Mouse (Mus musculus) layer of hippocampus, adult 2 months (tissue): ENCODE results near the gene Arhgap31. TPM values are rescaled to one million over a fixed set of nuclear protein-coding genes. Genes with fewer than 3 reads are reported as not detected.

Source experiments
- DNase-seq, 2 experiments: peaks; one replicate each; pipeline ENCODE4 v3.0.0; 2022; ENCODE audit warnings: low spot score in 2 of 2
- H3K27ac ChIP-seq: fragments of 200-600 bp; 2 replicates; pipeline ENCODE4 v1.8.1; 2022
- H3K4me3 ChIP-seq: fragments of 200-600 bp; 2 replicates; pipeline ENCODE4 v1.8.1; 2022; ENCODE audit warnings: mild to moderate bottlenecking
- CTCF ChIP-seq: fragments of 200-600 bp; conservative IDR thresholded peaks from 2 replicates; pipeline ENCODE4 v1.8.1; 2022; ENCODE audit warnings: antibody characterized with exemption, mild to moderate bottlenecking, moderate library complexity
- total RNA-seq, 2 experiments: library from RNA; stranded (reverse); gene quantifications; 2 replicates each; pipeline ENCODE4 v1.2.3; 2021

Gene Arhgap31
- total RNA-seq, 2 experiments from 2014 or later, result 17.9 to 18.5 TPM

GRCm38 (mm10) chr16:38713404-38714258, 557 bp upstream of the Arhgap31 start:
- H3K4me3 ChIP-seq, result peak overlapping the region; percentile 85
- peak overlapping the region; percentile 91 for H3K27ac ChIP-seq
- DNase-seq, result no peak
- TF ChIP-seq CTCF, result no peak

GRCm38 (mm10) chr16:38712105-38712504, 969 bp downstream of the Arhgap31 start:
- no peak for TF ChIP-seq CTCF
- Histone ChIP-seq H3K27ac (peak overlapping the region; percentile 91; the same call in 1 of the 2 replicates), H3K4me3 (peak overlapping the region; percentile 85)
- DNase-seq, result no peak

GRCm38 (mm10) chr16:38711245-38711644, 1.8 kb downstream of the Arhgap31 start:
- no peak for DNase-seq
- no peak for TF ChIP-seq CTCF
- Histone ChIP-seq H3K4me3 (peak overlapping the region; percentile 85), H3K27ac (peak overlapping the region; percentile 91; the same call in 1 of the 2 replicates)

- Histone ChIP-seq H3K27ac (no peak overlapping the region), H3K4me3 (peak overlapping the region; percentile 13; the same call in 1 of the 2 replicates)
- peak; percentile 22; the same call in 1 of the 2 replicates for TF ChIP-seq CTCF
- no peak for DNase-seq
Measured at GRCm38 (mm10) chr16:38708962-38709520, 4.0 kb downstream of the Arhgap31 start.

DNA sequence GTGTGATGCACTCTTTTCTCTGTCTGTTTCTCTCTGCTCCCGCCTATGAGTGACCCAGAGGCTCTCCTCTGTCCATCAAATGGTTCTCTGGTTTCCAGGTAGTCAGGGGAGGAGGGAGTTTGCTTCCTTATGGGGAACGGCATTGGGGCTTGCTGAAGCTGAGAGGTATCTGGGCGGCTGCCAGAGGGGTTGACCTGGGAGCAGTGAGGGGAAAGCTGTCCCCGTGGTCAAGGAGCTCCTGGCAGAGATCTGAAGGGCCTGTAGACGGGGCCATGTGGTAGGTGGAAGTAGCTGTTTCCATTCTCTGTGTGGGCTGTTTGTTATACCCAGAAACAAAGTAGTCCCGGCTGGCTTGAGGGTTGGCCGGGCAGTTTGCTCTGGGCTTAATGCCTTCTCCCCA, 6.3 kb downstream of the Arhgap31 start:
- H3K4me3 ChIP-seq, result no peak overlapping the region
- TF ChIP-seq CTCF, result no peak
- H3K27ac ChIP-seq, result peak overlapping the region; percentile 39; the same call in 1 of the 2 replicates
- DNase-seq, result no peak

DNA sequence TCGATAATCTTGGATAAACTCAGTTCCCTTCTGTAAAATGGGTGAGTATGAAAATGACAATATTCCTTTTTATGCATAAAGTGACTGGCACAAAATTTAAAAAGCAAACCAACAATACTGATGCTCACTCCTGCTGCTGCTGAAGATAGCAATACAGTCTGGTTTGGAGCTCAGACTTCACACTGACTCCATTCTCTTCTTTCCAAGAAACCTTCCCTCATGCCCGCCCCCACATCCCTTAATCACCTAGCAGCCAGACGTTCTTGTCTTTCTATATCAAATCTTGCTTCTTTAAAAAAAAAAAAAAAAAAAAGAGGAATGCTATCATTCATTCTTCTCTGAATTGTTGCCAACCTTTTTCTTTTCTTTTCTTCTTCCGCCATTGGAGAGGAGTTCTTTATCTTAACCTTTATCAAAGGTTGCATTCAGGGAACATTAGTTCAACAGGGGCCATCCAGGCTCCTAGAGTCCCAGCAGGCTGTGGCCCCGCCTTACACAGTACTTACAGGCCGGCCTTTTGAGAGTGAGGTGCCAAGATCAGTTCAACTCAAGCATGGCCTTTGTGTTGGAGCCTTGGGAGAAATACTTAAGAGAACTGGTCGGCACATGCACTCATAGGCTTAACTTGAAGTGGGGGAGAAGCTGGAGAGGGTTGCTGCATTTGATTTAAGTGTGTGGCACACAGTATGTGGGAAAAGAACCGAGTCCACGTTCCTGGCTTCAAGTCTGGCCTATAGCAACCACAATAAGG, 7.4 kb downstream of the Arhgap31 start:
- no peak for TF ChIP-seq CTCF
- peak overlapping the region; percentile 39; the same call in 1 of the 2 replicates for H3K27ac ChIP-seq
- no peak for DNase-seq
- H3K4me3 ChIP-seq, result no peak overlapping the region

DNA sequence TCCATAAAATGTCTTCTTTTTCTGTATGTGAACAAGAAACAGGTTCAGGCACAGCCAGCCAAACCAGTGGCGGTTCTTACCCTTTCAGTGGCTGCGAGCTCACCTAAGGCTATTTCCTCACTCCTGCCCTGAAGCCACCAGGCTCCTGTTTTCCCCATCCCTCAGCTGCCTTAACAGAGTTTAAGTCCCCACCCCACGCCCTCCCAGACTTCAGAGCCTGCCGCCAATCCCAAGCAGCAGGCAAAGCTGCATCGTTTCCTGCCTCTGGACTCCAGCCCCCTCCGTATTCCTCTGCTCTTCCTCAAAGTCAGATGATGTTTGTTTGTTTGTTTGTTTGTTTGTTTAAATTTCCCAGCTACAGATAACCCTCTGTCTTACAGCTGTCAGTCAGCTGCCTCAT, 9.6 kb downstream of the Arhgap31 start:
- no peak overlapping the region for H3K27ac ChIP-seq
- no peak for DNase-seq
- H3K4me3 ChIP-seq, result no peak overlapping the region
- TF ChIP-seq CTCF, result no peak

- DNase-seq, result no peak
- H3K27ac ChIP-seq, result no peak overlapping the region
- H3K4me3 ChIP-seq, result no peak overlapping the region
- no peak for TF ChIP-seq CTCF
Measured at GRCm38 (mm10) chr16:38702316-38702715, 10.8 kb downstream of the Arhgap31 start.

DNA sequence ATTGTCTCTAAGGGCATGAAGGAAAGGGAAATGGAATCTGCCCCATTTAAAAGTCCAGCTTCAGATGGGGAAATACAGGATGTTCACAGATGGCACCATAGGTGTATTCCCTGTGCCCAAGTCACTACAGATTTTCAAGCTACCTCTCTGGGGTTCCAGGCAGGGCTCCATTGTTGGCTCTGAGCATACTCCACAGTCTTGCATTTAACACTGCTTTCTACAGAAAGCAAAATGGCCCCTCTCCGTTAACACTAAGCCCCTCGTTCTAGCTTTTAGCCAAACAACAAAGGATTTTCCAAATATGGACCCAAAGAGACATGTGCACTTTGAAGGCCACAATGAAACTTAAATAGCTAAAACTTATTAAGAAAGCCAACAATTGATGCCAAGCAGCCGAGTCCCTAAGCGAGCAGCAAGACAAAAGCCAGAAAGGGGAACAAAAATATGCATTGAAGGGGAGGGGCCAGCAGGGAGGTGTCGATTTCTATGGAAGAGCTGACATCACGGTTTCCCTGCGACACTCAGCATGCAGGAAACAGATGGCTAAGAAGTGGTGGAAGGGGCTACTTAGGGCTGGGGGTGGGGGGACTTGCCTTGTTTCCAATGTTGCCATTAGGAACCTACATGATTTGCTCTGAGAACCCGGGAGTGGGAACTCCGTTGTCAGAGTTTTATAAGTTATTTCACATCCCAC, 11.4 kb downstream of the Arhgap31 start:
- no peak for TF ChIP-seq CTCF
- no peak overlapping the region for H3K4me3 ChIP-seq
- H3K27ac ChIP-seq, result no peak overlapping the region
- no peak for DNase-seq

DNA sequence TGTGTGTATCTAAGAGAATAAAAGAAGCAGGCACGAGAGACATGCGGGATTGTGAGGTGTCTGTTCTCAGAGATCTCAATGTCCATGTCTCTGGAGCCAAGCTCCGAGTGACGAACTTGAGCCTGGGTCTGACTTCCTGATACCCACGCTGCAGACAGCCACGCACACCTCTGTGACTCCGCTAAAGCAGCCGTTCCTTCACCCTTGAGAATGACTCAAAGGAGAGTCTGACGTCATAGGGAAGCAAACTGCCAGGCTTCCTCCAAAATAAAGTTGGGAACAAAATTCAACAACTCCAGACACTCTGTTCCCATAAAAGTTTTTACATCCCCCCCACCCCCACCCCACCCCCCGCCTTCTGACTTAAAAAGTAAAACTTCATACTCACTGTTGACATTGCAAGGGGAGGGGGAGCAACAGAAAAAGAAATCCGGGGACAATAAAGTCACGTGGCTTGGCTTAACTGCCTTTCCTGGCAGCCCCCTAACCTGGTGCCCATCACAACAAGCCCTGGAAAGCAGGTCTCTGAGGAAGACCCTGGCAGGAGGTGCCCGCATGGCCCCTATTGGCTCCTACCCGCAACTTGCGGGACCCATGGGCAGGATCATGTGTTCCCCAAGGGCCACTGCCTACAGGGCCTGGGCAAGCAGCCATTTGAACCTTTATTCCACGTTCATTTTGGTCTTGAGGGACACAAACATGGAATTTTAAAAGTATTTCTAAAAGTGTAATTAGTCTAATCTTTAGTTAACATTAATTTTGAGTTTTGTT, 12.5 kb downstream of the Arhgap31 start:
- H3K4me3 ChIP-seq, result no peak overlapping the region
- H3K27ac ChIP-seq, result no peak overlapping the region
- TF ChIP-seq CTCF, result no peak
- no peak for DNase-seq

- Histone ChIP-seq H3K4me3 (no peak overlapping the region), H3K27ac (no peak overlapping the region)
- no peak for TF ChIP-seq CTCF
- no peak for DNase-seq
Measured at GRCm38 (mm10) chr16:38697611-38698010, 15.5 kb downstream of the Arhgap31 start.

DNA sequence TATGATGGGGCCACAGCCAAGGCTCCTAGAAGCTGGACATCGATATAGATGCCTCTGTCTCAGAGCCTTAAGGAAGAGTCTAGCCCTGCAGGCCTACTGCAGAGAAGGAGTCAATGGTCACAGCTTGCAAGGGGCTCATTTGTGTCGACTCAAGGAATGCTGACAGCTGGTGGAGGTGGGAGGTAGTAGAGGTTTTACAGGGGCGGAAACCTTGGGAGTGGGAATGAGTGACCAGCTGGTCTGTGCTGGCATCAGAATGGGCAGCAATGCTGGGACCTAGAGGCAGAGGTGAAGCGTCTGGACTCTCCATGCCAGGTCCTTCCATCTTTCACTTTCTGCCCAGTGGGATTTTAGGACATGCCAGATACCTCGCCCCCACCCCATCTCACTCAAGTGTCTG, 17.5 kb downstream of the Arhgap31 start:
- Histone ChIP-seq H3K27ac (no peak overlapping the region), H3K4me3 (no peak overlapping the region)
- DNase-seq, result no peak
- no peak for TF ChIP-seq CTCF
